Mouse (Mus musculus): ENCODE results near the gene Pf4. TPM values are rescaled to one million over a fixed set of nuclear protein-coding genes. Genes with fewer than 3 reads are reported as not detected.
"Not testable (repeated sequence)": the region's sequence is repeated elsewhere in the genome, so short reads cannot be mapped to it uniquely, and the experiment has no call there.

The Pf4 gene
- total RNA-seq, 2 experiments from 2014 or later = 2.3 to 5.0 TPM

DNA sequence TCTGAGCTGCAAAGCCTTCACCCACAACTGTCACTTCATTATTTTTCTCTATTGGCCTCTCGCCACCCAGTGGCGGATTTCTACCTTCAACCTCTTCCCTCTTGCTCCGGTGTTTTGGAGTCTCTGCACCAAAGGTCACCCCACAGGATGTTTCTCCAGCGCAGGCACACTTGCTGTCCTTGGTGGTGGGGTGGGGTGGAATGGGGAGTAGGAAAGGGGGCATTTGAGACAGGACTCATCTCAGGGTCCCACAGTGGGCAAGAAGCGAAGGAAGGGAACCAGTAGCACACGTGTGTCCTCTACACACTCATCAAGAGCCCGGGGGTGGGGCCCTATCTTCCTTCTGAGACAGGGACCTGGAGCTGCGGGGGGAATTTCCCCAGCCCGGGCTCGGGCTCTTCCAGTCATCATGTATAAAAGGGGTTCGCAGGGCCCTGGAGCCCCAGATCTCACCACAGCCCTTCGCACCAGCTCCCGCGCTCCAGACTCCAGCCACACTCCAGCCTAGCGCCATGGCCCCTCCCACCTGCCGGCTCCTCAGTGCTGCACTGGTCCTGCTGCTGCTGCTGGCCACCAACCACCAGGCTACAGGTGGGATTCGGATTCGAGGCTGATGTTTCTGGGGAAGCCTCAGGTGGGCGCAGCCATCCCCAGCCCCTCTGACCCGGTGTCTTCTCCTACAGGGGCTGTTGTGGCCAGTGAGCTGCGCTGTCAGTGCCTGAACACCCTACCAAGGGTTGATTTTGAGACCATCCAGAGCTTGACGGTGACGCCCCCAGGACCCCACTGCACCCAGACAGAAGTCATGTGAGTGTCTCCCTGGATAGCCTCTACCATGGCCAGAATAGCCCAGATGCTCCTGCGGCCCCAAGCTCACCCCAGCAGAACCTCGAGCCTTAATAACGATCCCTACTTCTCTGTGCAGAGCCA lies 13.7 kb downstream of the Pf4 start, which contains the start of gene Cxcl3:
Gene Cxcl3 (plus strand): TSS at position 445 of the 930 bp plus-strand sequence.
- DNase-seq (ENCODE audit: low spot score in 2 of 2) = no peak

- no peak for DNase-seq (ENCODE audit: low spot score in 2 of 2)
Observed at GRCm38 (mm10) chr5:90788114-90788513, 15.9 kb downstream of the Pf4 start.

DNA sequence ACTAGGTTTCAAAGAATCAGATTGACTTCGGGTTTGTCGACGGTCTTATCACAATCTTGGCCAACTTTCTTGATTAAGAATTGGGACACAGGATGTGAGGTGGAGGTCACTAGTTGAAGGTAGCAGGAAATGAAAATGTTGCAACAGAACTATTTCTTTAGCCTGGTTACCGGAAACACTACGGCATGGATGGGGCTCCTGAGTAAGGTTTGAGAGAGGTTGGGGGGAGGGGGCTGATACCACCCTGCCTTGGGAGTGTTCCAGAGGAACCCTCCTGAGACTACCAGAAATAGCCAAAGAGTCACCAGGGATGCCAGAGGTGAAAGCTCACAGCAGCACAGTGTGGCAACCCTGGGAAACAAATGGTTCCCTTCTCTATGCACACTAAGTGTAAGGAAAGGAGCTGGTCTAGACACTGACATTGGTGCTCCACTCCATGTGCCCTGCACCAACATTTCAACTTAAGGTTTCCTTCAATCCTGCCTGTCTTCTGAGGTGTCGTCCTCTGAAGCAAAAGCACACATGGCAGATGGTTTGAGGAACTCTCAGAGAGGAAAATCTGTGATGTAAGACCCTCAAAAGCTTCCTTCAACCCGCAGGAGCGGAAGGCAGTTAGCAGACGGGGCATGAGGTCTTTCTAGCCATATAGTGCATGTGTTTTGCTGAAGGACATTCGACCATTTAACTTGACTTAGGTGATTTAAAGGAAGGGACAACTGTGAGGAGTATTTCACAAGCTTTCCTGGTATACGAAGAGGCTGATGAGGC lies 17.3 kb downstream of the Pf4 start:
- no peak for DNase-seq (ENCODE audit: low spot score in 2 of 2)

DNA sequence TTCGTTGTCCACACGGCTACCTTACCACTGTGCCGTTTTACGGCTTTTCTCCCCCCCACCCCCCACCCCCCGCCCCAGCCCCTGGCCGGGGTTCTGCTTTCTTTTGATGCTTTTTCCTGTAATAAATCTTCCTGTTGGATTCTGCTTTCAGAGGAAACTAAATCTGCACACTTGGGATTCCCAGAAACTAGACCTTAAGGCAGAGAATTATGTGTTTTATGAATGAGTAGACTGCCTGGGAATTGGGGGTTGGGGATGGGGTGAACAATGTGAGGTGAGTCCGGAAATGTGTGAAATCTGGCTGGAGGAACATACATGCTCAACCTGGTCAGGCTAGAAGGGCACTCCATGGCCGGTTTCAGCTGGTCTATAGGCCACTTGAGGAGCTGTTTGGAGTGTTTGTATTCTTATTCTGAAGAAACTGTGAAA lies 17.9 kb downstream of the Pf4 start:
- no peak for DNase-seq (ENCODE audit: low spot score in 2 of 2)

DNA sequence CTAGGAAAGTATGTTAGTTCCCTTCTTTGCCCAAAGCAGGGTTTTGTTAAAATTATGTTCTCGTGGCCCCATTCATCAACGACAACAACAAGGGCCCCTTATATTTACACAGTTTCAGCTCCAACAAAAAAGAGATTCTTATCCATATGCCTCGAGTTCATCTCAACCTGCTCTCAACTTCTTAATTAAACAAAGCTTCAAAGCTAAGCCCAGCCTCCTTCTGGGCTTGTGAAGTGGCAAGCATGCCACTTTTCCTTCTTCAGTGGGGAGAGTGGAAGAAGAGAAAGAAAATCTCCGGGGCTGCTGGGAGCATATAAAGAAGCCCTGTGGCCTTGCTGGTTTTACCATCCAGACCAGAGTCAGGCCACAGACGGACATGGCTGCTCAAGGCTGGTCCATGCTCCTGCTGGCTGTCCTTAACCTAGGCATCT lies 22.0 kb downstream of the Pf4 start, which contains the start of gene Cxcl15:
Gene Cxcl15 (plus strand): TSS at position 340 of the 431 bp plus-strand sequence.
- no peak for DNase-seq (ENCODE audit: low spot score in 2 of 2)

DNA sequence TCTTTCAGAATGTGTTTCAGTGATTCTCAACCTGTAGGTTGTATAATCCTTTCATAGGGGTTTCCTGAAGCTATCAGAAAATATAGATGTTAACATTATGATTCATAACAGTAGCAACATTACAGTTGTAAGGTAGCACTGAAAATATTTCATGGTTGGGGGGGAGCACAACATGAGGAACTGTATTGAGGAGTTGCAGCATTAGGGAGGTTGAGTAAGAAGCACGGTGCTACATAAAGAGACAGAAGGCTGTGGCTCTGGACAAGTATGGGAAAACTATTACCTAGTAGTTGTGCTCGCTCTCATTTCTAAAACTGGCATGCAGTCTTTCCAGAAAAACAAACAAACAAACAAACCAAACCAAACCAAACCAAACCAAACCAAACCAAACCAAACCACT lies 23.2 kb downstream of the Pf4 start:
- not testable (repeated sequence) for DNase-seq (ENCODE audit: low spot score in 2 of 2)

DNA sequence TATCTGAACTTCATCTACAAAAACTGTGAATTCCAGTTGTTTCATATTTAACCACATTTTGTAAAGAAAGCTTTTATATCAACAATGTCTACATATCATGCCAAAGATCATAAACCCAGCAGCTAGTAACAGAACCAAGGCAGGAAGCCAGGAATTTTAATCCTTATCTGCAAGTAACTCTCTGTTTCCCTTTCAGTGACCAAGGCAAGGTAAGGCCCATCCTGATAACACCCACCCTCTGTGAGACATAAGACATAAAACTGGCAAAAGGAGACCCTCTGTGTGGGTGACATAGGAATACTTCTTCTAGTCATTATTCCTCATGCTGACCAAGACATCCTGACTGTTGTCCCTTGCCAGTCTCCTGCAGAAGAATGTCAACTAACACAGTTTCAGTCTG lies 32.3 kb downstream of the Pf4 start:
- no peak for DNase-seq (ENCODE audit: low spot score in 2 of 2)

- DNase-seq (ENCODE audit: low spot score in 2 of 2) = no peak
Observed at GRCm38 (mm10) chr5:90806050-90806449, 33.8 kb downstream of the Pf4 start.

DNA sequence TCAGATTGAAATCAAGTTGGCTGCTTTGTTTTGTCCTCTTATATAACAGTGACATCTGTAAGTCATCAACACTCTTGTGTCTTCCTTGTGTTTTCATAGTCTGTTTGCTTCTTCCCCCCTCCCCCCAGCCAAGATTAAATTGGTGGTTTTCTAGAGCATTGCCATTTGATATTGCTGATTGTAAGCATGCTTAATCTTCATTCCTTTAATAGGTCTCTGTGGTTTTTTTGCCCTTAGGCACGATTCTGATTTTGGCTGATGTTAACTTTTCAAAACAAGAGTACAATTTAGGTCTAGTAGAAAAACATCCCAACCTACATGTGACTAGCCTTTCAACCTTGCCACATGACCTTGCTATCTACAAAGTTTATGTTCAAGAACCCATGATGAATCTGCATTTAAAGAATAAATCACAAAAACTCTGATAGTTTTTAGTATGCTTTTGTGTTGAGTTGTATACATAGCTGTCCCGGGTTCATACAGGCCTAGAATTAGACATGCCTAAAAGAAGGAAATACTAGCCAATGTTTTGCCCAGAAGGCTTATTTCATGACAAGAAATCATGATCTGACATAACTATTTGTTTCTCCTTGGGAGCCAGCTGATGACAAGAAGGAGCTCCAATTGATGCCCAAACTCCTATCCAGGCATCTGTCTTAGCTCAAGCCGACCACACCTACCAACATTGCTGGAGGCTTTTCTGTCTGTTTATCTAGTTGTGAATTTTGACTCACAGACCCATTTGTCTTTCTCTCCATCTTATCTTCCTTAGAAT lies 35.1 kb downstream of the Pf4 start:
- no peak for DNase-seq (ENCODE audit: low spot score in 2 of 2)

DNA sequence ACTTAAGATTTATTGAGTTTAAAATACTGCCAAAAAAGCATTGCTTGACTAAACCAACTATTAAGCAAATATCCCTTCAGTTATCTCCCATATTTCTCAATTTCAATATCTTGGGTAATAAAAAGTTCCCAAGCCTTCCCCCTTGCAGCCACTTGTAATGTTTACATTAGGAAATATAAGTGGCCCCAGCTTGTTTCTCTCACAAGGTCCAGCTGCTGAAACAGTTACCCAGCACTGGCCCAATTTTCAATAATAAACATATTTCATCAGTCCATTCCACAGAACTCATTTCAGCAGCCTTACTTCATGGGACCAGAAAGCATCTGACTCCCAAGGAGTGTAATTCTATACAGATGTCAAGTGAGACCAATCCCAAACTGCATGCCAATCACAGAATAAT lies 47.5 kb downstream of the Pf4 start:
- DNase-seq (ENCODE audit: low spot score in 2 of 2) = no peak

Small RNAs within 50 kb of the gene (microRNA-seq; reads per million reads assigned to microRNA genes)
- gene Gm24322 = 0 reads per million in 2 experiments

Other genes starting within 250 kb of the Pf4 start
- under 1 TPM in 1 of 2 experiments, not detected in 1; 0.19 TPM for gene 5830473C10Rik, start 211.3 kb upstream of the Pf4 start, total RNA-seq (2021)
- gene Rassf6, start 131.8 kb upstream of the Pf4 start, total RNA-seq (2021) = under 1 TPM; 0.32 to 0.52 TPM
- under 1 TPM in 1 of 2 experiments, not detected in 1; 0.35 TPM for gene Cxcl5, start 13.1 kb upstream of the Pf4 start, total RNA-seq (2021)
- gene Ppbp, start 3.9 kb upstream of the Pf4 start, total RNA-seq (2021) = not detected
- not detected for gene Cxcl3, start 13.7 kb downstream of the Pf4 start, total RNA-seq (2021)
- not detected for gene Cxcl15, start 22.1 kb downstream of the Pf4 start, total RNA-seq (2021)
- under 1 TPM; 0.46 to 0.83 TPM for gene Cxcl1, start 118.8 kb downstream of the Pf4 start, total RNA-seq (2021)
- not detected for gene Cxcl2, start 131.4 kb downstream of the Pf4 start, total RNA-seq (2021)
- 10 to 100 TPM; 16.8 to 18.0 TPM for gene Mthfd2l, start 158.7 kb downstream of the Pf4 start, total RNA-seq (2021)

Measured in layer of hippocampus, postnatal 14 days (tissue).